Mouse (Mus musculus): ENCODE measurements around the gene 6030468B19Rik. TPM values are rescaled to one million over a fixed set of nuclear protein-coding genes. Genes with fewer than 3 reads are reported as not detected.

The 6030468B19Rik gene
- polyA plus RNA-seq, 1 experiment from 2014 or later, result not detected

DNA sequence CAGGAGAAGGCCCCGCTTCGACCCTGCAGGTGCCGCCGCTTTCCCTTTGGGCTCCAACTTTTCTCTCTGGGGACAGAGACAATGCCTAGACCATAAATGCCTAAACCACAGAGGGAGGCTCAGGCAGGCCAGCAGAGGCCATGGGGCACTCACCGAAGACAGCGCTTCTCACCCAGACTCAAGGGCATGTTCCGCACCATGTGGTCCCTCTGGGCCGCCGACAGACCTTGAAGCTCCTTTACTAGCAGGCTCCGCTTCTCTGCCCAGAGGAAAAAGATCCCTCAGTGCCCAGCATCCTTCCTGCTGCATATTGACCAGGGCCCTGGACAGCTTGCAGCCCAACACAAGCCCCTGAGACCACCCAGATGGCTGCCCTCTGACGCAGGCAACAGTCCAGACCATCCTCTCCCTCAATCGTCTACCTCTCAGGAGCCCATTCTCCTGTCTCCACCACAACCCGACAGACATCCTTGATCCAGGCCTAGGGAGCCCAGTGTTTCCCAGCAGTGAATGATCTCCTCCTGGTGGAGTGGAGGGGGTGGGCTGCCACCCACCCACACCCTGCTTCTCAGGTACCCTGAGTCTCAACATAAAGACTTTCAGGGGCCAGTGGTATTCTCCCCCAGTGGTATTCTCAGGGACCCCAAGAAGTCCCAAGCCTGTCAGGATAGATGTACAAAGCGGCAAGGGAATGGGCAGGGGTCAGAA is 21.2 kb upstream of the 6030468B19Rik start:
- H3K27me3 ChIP-seq (ENCODE audit: control insufficient read depth, insufficient read depth, low read length), result no peaks in the 10 kb centered on the region; the same call in 1 of the 2 replicates
- no peaks in the 10 kb centered on the region for H3K9me3 ChIP-seq (ENCODE audit: control insufficient read depth, low read length)
- ATAC-seq (ENCODE audit: low read depth), result no peak
- H3K9ac ChIP-seq (replicated peaks; ENCODE audit: low read depth, low read length), result no peak overlapping the region
- H3K4me2 ChIP-seq (ENCODE audit: low read depth, low read length), result no peak overlapping the region
- H3K27ac ChIP-seq (ENCODE audit: low read depth, low read length), result no peak overlapping the region
- H3K4me3 ChIP-seq (ENCODE audit: low read depth, low read length), result no peak overlapping the region
- WGBS, result 80% methylated on average over 14 of the region's 14 CpGs
- no peaks in the 10 kb centered on the region for H3K36me3 ChIP-seq (ENCODE audit: control insufficient read depth, insufficient read depth, low read length)
- H3K4me1 ChIP-seq (ENCODE audit: control insufficient read depth, insufficient read depth, low read length), result peaks cover 17% of the 10 kb centered on the region

DNA sequence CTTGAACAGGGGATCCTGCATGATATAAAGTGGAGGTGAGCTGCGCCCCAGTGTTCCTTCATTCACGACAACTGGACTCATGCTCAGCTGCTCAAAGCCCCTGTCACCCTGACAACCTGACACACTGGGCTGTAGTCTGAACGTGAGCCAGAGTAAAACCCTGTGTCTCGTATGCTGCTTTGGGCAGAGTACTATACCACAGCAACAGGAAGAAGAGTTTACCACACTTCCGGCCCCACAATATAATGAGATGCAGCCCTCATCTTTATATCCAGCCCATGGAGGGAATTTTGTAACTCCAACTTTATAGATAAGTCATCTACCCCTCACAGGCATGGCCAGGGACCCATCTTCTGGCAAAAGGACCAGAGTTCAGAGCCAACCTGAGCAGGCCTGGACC is 20.3 kb upstream of the 6030468B19Rik start:
- Histone ChIP-seq H3K4me2 (ENCODE audit: low read depth, low read length) (no peak overlapping the region), H3K4me3 (ENCODE audit: low read depth, low read length) (no peak overlapping the region), H3K9me3 (ENCODE audit: control insufficient read depth, low read length) (no peaks in the 10 kb centered on the region), H3K9ac (replicated peaks; ENCODE audit: low read depth, low read length) (no peak overlapping the region), H3K4me1 (ENCODE audit: control insufficient read depth, insufficient read depth, low read length) (peaks cover 18% of the 10 kb centered on the region), H3K27ac (ENCODE audit: low read depth, low read length) (no peak overlapping the region), H3K27me3 (ENCODE audit: control insufficient read depth, insufficient read depth, low read length) (no peaks in the 10 kb centered on the region; the same call in 1 of the 2 replicates), H3K36me3 (ENCODE audit: control insufficient read depth, insufficient read depth, low read length) (no peaks in the 10 kb centered on the region)
- 86% methylated on average over 5 of the region's 5 CpGs for WGBS
- no peak for ATAC-seq (ENCODE audit: low read depth)

DNA sequence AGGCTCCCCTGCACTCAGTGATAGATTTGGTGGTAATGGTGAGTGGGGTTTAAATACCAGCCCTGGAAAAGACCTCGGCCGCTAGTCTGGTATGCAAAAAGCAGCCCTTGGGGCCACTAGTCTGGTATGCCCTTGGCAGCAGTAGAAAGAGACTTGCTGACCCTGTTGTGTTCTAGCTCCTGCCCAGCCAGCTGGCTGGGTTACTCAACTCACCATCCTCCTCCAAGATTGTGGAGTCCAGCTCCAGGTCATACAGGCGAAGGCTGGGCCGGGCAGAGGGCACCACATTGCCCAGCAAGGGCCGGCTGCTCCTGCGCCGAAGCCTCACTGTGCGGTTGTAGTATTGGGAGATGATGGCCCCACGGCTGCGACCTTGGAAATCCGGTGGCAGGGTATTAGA is 19.4 kb upstream of the 6030468B19Rik start:
- Histone ChIP-seq H3K27me3 (ENCODE audit: control insufficient read depth, insufficient read depth, low read length) (no peaks in the 10 kb centered on the region; the same call in 1 of the 2 replicates), H3K36me3 (ENCODE audit: control insufficient read depth, insufficient read depth, low read length) (no peaks in the 10 kb centered on the region), H3K9ac (replicated peaks; ENCODE audit: low read depth, low read length) (no peak overlapping the region), H3K4me2 (ENCODE audit: low read depth, low read length) (no peak overlapping the region), H3K27ac (ENCODE audit: low read depth, low read length) (no peak overlapping the region), H3K9me3 (ENCODE audit: control insufficient read depth, low read length) (no peaks in the 10 kb centered on the region), H3K4me1 (ENCODE audit: control insufficient read depth, insufficient read depth, low read length) (peaks cover 22% of the 10 kb centered on the region), H3K4me3 (ENCODE audit: low read depth, low read length) (no peak overlapping the region)
- ATAC-seq (ENCODE audit: low read depth), result no peak
- 93% methylated on average over 11 of the region's 11 CpGs for WGBS

DNA sequence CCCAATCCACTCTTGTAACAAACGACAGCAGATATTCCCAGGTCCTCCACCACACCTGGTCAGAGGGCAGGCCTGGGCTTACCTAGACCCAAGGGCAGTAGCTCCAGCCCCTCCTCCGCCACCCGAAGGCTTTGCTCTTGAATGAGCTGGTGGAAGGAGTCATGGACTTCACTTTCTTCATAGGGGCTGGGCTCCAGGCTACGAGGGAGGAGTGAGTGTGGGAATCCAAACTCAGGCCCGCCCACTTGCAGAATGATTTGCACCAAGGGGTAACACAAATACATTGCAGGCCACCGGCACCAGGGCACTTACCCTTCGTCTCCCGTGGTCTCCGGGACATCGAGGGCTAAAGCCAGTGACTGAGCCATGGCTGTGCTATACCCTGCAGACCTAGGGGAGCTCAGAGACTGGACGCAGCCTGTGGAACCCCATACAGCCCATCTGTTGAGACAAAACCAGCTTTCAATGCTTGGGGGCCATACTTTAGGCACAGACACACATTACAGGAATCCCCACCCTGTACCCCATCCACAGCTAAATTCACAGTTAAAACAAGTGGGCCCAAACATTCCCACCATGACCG is 18.5 kb upstream of the 6030468B19Rik start:
- Histone ChIP-seq H3K4me3 (ENCODE audit: low read depth, low read length) (no peak overlapping the region), H3K9ac (replicated peaks; ENCODE audit: low read depth, low read length) (no peak overlapping the region), H3K36me3 (ENCODE audit: control insufficient read depth, insufficient read depth, low read length) (no peaks in the 10 kb centered on the region), H3K4me2 (ENCODE audit: low read depth, low read length) (peak overlapping the region; percentile 22; the same call in 1 of the 2 replicates), H3K27ac (ENCODE audit: low read depth, low read length) (peak overlapping the region; percentile 61), H3K9me3 (ENCODE audit: control insufficient read depth, low read length) (no peaks in the 10 kb centered on the region), H3K4me1 (ENCODE audit: control insufficient read depth, insufficient read depth, low read length) (peaks cover 27% of the 10 kb centered on the region), H3K27me3 (ENCODE audit: control insufficient read depth, insufficient read depth, low read length) (no peaks in the 10 kb centered on the region; the same call in 1 of the 2 replicates)
- no peak for ATAC-seq (ENCODE audit: low read depth)
- 46% methylated on average over 12 of the region's 12 CpGs for WGBS

DNA sequence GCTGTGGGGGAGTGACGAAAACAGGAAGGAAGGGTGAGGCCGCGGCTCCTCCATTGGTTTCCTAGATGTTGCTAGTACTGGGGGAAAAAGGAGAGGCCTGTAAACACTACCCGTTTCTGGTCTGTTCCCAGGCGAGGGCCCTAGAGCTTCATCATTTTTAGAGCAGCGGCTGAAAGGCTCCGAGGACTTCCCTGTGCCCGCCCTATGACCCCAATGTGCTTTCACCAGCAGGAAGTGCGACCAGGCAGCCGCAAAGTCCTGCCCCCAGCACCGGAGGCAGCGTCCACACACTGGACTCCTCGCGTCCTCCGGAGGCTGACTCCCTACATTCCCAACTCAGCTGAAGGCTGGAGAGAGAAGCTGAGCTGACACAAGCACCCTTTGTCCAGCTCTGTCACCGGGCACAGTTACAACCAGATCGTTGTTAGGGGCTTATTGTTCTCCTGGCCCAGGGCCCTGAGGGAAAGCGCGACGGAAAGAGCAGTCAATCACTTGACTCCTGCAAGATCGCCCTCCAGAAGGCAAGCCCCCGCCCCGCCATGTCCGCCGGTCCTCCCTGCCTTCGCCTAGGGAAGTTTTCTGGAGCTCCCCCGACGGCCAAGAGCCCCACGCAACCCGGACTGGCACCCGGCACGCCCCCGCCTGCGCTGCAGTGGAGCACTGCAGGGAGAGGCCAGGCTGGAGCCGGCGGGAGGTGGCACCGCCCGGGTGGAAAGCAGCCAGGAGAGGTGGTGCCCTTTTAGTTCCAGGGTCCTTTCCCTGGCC is 17.8 kb upstream of the 6030468B19Rik start:
- no peaks in the 10 kb centered on the region; the same call in 1 of the 2 replicates for H3K27me3 ChIP-seq (ENCODE audit: control insufficient read depth, insufficient read depth, low read length)
- peaks cover 27% of the 10 kb centered on the region for H3K4me1 ChIP-seq (ENCODE audit: control insufficient read depth, insufficient read depth, low read length)
- peak overlapping the region; percentile 24 for H3K4me3 ChIP-seq (ENCODE audit: low read depth, low read length)
- no peaks in the 10 kb centered on the region for H3K9me3 ChIP-seq (ENCODE audit: control insufficient read depth, low read length)
- peak overlapping the region; percentile 61 for H3K27ac ChIP-seq (ENCODE audit: low read depth, low read length)
- peak; percentile 33; the same call in 1 of the 2 replicates for ATAC-seq (ENCODE audit: low read depth)
- H3K9ac ChIP-seq (replicated peaks; ENCODE audit: low read depth, low read length), result peak overlapping the region; percentile 2; the same call in 1 of the 2 replicates
- no peaks in the 10 kb centered on the region for H3K36me3 ChIP-seq (ENCODE audit: control insufficient read depth, insufficient read depth, low read length)
- WGBS, result 3% methylated on average over 34 of the region's 38 CpGs
- peak overlapping the region; percentile 41 for H3K4me2 ChIP-seq (ENCODE audit: low read depth, low read length)

DNA sequence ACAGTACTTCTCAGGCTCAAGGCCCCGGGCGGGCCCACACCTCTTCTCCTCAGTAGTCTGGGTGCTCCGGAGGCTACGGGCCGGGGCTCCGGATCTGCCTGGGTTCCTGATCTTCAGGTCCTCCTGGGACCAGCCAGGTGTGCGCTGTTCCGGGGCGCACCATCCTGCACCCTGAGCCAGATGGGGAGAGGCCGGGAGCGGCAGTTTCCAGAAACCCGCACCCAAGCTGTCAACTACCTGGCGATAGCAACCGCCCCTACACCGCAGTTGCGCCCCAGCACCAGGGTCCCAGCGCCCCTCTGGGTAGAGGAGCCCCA is 17.3 kb upstream of the 6030468B19Rik start:
- WGBS, result 2% methylated on average over 16 of the region's 17 CpGs

DNA sequence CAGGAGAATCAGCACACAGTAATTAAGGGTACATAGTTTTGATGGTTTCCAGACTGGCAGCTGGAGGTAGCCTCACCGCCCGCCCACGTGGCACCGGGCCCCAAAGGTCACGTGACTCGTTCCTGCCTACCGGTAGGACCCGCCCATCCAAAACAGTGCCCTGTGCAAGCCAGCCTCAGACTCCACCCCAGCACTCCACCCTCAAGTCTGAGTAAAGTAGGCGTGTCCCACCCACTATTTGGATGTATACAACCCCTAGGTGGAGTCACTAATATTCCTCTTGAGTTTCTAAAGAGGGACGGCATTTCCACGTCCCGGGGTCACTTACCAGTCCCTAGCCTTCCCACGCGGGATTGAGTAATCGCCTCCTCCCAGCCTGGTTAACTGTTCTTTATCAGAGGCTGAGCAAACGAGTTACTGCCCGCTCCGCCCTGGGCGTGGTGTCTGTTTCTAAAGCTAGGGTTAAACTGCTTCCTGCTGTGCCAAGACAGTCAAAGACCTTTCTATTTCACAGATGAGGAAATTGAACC is 16.8 kb upstream of the 6030468B19Rik start:
- peaks cover 27% of the 10 kb centered on the region for H3K4me1 ChIP-seq (ENCODE audit: control insufficient read depth, insufficient read depth, low read length)
- no peak for ATAC-seq (ENCODE audit: low read depth)
- peak overlapping the region; percentile 41 for H3K4me2 ChIP-seq (ENCODE audit: low read depth, low read length)
- no peaks in the 10 kb centered on the region for H3K9me3 ChIP-seq (ENCODE audit: control insufficient read depth, low read length)
- H3K4me3 ChIP-seq (ENCODE audit: low read depth, low read length), result peak overlapping the region; percentile 24
- WGBS, result 3% methylated on average over 19 of the region's 19 CpGs
- H3K27ac ChIP-seq (ENCODE audit: low read depth, low read length), result no peak overlapping the region
- H3K27me3 ChIP-seq (ENCODE audit: control insufficient read depth, insufficient read depth, low read length), result no peaks in the 10 kb centered on the region; the same call in 1 of the 2 replicates
- H3K36me3 ChIP-seq (ENCODE audit: control insufficient read depth, insufficient read depth, low read length), result no peaks in the 10 kb centered on the region
- H3K9ac ChIP-seq (replicated peaks; ENCODE audit: low read depth, low read length), result 0 out of 2 replicates have a peak overlapping the region, but pooled peaks have one; percentile 2

More for the DNA sequence above, 17.3 kb upstream of the 6030468B19Rik start:
- Histone ChIP-seq H3K4me3 (ENCODE audit: low read depth, low read length) (peak overlapping the region; percentile 24), H3K36me3 (ENCODE audit: control insufficient read depth, insufficient read depth, low read length) (no peaks in the 10 kb centered on the region), H3K27me3 (ENCODE audit: control insufficient read depth, insufficient read depth, low read length) (no peaks in the 10 kb centered on the region; the same call in 1 of the 2 replicates), H3K9me3 (ENCODE audit: control insufficient read depth, low read length) (no peaks in the 10 kb centered on the region), H3K27ac (ENCODE audit: low read depth, low read length) (peak overlapping the region; percentile 61), H3K4me2 (ENCODE audit: low read depth, low read length) (peak overlapping the region; percentile 41), H3K9ac (replicated peaks; ENCODE audit: low read depth, low read length) (0 out of 2 replicates have a peak overlapping the region, but pooled peaks have one; percentile 2), H3K4me1 (ENCODE audit: control insufficient read depth, insufficient read depth, low read length) (peaks cover 27% of the 10 kb centered on the region)
- ATAC-seq (ENCODE audit: low read depth), result no peak

DNA sequence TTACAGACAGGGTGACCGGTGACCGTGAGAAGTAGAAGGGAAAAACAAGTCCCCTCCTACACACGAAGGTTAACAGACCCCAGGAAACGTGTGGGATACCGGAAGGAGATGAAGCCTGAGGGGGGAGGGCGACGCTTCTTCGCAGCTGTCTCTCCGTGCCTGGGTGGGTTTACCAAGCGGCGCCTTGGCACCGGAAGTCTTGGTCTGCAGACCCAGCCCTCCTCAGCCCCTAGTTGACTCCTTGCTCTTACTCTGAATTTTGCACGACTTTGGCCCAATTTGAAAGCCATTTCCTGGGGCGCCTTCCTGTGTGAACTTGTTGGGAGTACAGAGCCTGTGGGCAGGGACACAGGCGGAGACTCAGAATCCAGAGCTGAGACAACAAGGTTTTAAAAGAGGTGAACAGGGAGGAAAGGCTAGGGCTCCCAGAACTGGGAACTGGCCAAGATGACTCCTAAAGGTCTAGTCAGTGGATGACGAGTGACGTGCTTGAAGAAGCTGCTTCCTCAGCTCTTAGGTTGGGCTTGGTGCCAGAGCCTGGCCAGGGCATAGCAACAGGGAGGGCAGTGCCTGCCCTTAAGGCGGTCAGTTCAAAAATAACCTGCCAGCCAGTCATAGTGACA is 16.1 kb upstream of the 6030468B19Rik start:
- Histone ChIP-seq H3K36me3 (ENCODE audit: control insufficient read depth, insufficient read depth, low read length) (no peaks in the 10 kb centered on the region), H3K9ac (replicated peaks; ENCODE audit: low read depth, low read length) (no peak overlapping the region), H3K27me3 (ENCODE audit: control insufficient read depth, insufficient read depth, low read length) (no peaks in the 10 kb centered on the region; the same call in 1 of the 2 replicates), H3K27ac (ENCODE audit: low read depth, low read length) (no peak overlapping the region; the same call in 1 of the 2 replicates), H3K4me1 (ENCODE audit: control insufficient read depth, insufficient read depth, low read length) (peaks cover 27% of the 10 kb centered on the region), H3K9me3 (ENCODE audit: control insufficient read depth, low read length) (no peaks in the 10 kb centered on the region), H3K4me3 (ENCODE audit: low read depth, low read length) (no peak overlapping the region), H3K4me2 (ENCODE audit: low read depth, low read length) (peak overlapping the region; percentile 41)
- 21% methylated on average over 18 of the region's 18 CpGs for WGBS
- no peak for ATAC-seq (ENCODE audit: low read depth)

Data from neural tube, embryonic 14.5 days (tissue).